Mouse (Mus musculus): ENCODE data around the gene Rmnd5a.
A peak's percentile ranks its signal among the peaks of the same experiment; 100 is the strongest.

GRCm38 (mm10) chr6:71398829-71399609 lies 41.4 kb downstream of the Rmnd5a start:
- TF ChIP-seq POLR2A (IDR thresholded peaks at IDR 0.05; ENCODE audit: borderline replicate concordance, extremely low read depth, insufficient read depth, insufficient read length, poor library complexity, severe bottlenecking) = no peak
- TF ChIP-seq CTCF (IDR thresholded peaks at IDR 0.05; ENCODE audit: borderline replicate concordance, extremely low read depth, insufficient read depth, insufficient read length) = peak; percentile 43; the same call in 1 of the 2 replicates
